Mouse (Mus musculus) G1E (cell line): ENCODE data around the gene Spp1.

ENCODE experiments used
- CTCF ChIP-seq: IDR thresholded peaks from 2 replicates; pipeline ENCODE4 v1.5.1; 2012; ENCODE audit warnings: low read depth, low read length, inconsistent platforms, mixed read lengths
- GATA1 ChIP-seq: IDR thresholded peaks from 2 replicates; pipeline ENCODE4 v1.6.1; 2012; ENCODE audit warnings: borderline replicate concordance, low read length, inconsistent platforms, mixed read lengths
- GATA2 ChIP-seq: IDR thresholded peaks from 2 replicates; pipeline ENCODE4 v1.6.1; 2012; ENCODE audit warnings: low read depth, low read length, inconsistent platforms, borderline replicate concordance

GRCm38 (mm10) chr5:104422039-104422438, 12.9 kb upstream of the Spp1 start:
- TF ChIP-seq CTCF (no peak), GATA1 (no peak), GATA2 (no peak)
